Mouse (Mus musculus): ENCODE results near the gene Ddx23.

Ddx23 gene

GRCm38 (mm10) chr15:98632921-98633320, 29.8 kb downstream of the Ddx23 start:
- in situ Hi-C loops (cut with MseI, MboI): no loop called here

- in situ Hi-C loops (cut with MseI, MboI): no loop called here
These were observed 30.5 kb downstream of the Ddx23 start for GRCm38 (mm10) chr15:98632107-98632744.

- in situ Hi-C loops (cut with MseI, MboI): no loop called here
These were observed 31.2 kb downstream of the Ddx23 start for GRCm38 (mm10) chr15:98631493-98631892.

DNA sequence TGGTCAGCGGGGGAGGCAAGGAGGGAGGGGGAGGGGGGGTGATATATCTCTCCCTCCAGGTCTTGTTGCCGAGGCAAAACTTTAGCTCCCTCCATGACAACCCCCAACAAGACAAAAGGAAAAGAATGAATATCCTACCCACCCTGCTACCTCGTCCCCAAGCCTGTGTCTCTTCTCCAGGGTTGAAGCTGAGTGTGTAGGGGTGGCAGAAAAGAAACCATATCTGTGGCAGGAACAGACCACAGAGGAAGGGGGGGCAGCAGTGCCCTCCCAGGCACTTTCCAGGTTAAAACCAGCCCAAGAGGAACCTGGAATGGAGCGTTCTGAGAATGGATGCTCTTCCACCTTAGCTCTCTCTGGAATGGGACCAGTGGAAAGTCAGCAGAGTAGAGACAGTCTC, 32.2 kb downstream of the Ddx23 start, which contains the start of gene Cacnb3:
Gene Cacnb3, plus strand, starts transcription at position 301 of the 400 bp plus-strand sequence.
- in situ Hi-C loops (cut with MseI, MboI): no loop called here

DNA sequence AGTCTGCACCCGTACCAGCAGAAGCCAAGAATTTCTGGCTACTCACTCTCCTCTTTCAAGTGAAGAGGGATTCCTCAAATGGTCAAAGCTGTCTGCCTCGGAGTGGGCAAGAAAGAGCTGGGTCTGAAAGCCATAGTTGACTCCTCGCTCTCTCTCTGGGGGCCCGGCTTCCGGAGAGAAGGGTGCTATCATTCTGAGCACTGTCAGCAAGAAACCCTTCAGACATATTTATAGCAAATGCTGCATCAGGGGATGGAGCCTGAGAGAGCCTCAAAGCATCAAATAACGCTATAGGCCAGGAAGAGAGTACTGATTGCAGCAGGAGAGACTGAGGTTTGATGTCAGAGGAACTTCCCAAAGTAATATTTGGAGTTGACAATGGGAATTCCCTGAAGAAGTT, 33.2 kb downstream of the Ddx23 start:
- in situ Hi-C loops (cut with MseI, MboI): no loop called here

- in situ Hi-C loops (cut with MseI, MboI): no loop called here
These were observed 34.0 kb downstream of the Ddx23 start for GRCm38 (mm10) chr15:98628589-98629254.

DNA sequence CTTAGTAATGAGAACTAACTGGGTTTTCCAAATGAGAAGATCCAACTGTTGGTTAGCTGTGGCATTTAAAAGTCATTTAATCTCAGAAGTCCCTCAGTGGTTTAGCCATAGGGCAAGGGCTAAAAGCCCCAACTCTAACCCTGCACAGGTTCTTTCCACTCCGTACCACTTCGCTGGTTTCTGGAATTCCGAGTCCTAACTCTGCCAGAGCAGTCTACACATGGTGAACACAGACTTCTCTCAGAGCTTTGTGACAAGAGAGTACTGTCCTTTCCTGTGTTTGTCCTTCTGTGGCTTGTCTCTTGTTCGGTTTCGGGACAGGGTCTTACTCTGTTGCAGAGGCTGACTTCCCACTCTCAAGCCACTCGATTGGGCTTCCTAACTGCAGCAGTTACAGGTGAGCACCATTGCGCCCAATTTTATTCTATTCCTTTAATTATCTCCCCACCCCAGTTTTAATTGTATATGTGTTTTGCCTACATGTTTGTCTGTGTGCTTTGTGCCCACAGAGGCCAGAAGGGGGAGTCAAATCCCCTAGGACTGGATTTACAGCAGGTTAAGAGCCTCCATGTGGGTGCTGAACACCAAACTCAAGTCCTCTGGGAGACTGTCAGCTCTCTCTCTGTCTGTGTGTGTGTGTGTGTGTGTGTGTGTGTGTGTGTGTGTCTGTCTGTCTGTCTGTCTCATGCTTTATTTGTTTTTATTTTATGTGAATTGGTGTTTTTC, 36.0 kb downstream of the Ddx23 start:
- in situ Hi-C loops (cut with MseI, MboI): no loop called here

DNA sequence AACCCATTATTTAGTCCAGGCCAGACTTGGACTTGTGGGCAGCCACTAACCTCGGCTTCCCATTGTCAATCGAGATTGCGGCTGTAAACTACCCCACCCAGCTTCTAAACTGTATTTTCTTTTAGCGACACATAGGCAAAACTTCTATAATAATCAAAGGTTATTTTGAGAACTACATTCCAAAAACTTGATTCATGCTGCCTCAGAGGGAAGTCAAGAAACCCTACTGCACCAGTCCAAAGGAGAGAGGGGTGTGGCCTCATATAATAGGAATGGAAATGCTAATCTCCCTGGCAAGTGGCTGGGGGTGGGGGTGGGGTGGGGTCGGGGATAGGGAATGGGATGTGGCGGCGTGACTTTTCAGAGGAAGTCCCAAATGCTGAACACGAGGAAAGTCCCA, 36.6 kb downstream of the Ddx23 start:
- in situ Hi-C loops (cut with MseI, MboI): no loop called here

- in situ Hi-C loops (cut with MseI, MboI): no loop called here
These were observed 39.3 kb downstream of the Ddx23 start for GRCm38 (mm10) chr15:98623361-98623821.

GRCm38 (mm10) chr15:98622721-98623120, 40.0 kb downstream of the Ddx23 start:
- in situ Hi-C loops (cut with MseI, MboI): no loop called here

- in situ Hi-C loops (cut with MseI, MboI): no loop called here
These were observed 40.5 kb downstream of the Ddx23 start for GRCm38 (mm10) chr15:98622199-98622598.

GRCm38 (mm10) chr15:98617176-98617537, 45.5 kb downstream of the Ddx23 start:
- in situ Hi-C loops (cut with MseI, MboI): loop anchor here (5.0 kb wide), 2 partner anchors 35 to 40 kb away; no protein-coding TSS in a partner anchor

DNA sequence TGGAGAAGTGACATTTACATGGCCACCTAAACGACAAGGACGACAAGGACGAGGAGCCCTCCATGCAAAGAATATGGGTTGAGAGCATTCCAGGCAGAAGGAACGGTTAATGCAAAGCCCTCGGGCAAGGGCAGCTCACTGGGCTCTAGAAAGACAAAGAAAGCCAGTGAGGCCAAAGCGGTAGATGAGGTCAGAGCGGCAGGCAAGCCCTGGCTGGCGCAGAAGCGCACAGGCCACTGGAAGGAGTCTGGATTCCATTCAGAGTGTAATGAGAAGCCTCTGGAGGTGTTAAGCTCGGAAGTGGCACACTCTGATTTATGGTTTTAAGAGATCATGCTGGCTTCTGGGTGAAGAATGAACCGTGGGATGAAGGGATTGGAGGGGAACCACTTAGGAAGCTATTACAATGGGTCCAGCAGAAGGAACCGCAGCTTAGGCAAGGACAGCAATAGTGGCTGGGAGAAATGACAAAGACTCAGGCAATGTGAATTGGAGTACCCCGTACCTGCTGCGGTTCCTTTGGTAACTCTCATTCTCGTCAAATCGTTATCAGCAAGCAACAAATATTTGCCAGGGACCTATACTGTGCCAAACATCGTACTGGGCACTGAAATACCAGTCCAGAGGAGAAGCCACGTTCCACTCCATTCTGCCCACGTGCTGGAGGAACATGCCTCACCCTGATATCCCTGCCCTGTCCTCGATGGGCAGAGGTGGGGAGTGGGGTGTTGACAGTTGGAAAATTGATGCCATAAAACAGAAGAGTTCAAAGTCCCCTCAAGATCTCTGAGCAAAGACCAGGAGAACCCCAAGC, 46.1 kb downstream of the Ddx23 start:
- in situ Hi-C loops (cut with MseI, MboI): loop anchor here (5.0 kb wide), 2 partner anchors 34 to 39 kb away; no protein-coding TSS in a partner anchor

DNA sequence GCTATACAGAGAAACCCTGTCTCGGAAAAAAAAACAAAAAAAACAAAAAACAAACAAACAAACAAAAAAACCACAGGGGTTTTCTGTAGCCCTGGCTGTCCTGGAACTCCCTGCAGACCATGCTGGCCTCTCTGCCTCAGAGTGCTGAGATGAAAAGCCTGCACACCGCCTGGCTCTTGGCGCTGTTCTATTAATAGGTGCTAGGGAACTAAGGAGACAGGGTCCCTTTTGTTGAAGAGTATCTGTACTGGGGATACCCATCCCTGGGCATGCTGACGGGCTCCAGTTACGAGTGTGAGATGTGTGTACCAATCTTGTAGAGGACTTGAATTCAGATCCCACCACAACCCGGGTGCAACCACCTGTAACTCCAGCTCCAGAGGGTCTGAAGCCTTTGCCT, 46.9 kb downstream of the Ddx23 start:
- in situ Hi-C loops (cut with MseI, MboI): loop anchor here (5.0 kb wide), 2 partner anchors 33 to 38 kb away; no protein-coding TSS in a partner anchor

DNA sequence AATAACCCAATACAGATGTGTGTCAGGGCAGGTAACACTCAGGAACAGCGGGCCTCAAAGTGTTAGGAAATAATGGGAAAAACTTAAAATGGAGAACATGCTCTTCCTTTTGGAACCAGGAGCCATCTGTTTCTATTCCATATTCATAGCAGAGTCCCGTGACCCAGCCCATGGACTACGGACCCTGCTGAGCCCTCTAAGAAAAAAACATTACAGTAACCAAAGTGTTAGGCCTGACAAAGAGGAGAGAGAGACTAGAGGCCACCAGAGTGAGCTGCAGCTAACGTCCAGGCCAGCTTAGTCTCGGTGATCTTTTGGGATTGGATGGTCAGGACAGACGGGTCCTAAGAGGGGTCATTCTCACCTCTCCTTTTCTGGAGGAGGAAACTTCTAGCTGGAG, 47.7 kb downstream of the Ddx23 start:
- in situ Hi-C loops (cut with MseI, MboI): loop anchor here (5.0 kb wide), 2 partner anchors 33 to 38 kb away; no protein-coding TSS in a partner anchor

GRCm38 (mm10) chr15:98614551-98614950, 48.1 kb downstream of the Ddx23 start:
- in situ Hi-C loops (cut with MseI, MboI): no loop called here

- in situ Hi-C loops (cut with MseI, MboI): no loop called here
These were observed 50.5 kb downstream of the Ddx23 start for GRCm38 (mm10) chr15:98612229-98612628.

- in situ Hi-C loops (cut with MseI, MboI): no loop called here
These were observed 52.5 kb downstream of the Ddx23 start for GRCm38 (mm10) chr15:98610131-98610633.

DNA sequence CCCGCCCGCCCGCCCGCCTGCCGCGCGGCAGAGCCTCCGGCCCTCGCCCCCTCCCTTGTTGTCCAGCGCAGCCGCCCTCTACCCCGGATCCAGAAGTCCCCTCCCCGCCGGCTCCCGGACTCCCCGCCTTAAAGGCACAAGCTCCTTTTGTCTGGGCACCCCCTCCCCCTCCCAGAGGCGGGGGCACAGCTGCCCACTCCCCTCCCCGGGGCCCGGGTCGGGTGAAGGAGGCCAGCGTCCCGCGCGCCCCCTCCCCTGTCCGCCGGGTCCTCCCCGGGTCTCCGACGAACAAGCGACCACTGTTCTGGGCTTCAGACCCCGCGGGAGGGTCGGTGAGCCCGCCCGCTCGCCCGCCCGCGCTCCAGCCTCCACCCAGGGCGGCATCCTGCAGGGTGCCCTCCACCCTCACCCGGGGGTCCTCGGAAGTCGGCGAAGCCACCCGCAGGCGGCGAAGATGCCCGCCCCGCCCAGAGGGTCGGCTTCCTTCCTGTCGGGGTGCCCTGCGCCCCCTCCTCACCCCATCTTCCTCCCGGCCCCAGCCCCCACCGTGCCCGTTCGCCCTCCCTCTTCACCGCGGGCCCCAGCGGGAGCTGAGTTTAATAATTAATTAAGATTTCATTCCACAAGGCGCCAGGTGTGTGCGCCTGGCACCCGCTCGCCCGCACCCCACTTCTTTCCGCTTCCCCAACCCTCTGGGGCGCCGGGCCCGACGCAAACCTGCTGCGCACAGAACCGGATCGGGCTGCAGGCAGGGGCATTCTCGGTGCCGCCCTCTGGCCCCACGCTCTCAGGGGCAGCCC, 53.2 kb downstream of the Ddx23 start, which contains the start of gene Adcy6:
Gene Adcy6, minus strand, starts transcription at position 746 of the 800 bp plus-strand sequence.
- in situ Hi-C loops (cut with MseI, MboI): no loop called here

DNA sequence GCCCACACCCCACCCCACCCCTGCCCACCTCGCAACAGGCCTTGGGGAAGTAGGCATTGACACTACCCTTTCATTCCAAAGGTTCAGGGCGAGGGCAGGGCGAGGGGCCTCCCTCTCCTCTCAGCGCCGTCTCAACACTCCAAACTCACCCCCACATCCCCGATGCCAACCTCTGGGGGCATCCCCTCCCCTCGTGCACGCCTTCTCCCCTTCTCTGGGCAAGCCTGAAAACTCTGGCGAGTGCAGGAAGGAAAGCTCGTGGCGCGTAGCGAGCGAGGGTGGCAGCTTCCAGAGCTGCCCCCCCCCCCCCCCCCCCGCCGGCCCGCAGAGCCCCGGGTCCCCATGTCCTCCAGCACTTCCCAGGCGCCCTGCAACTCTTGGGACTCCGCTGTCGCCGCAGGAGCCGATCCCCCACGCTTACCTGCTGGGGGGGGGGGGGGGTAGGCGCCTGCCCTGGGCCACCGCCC, 53.9 kb downstream of the Ddx23 start:
- in situ Hi-C loops (cut with MseI, MboI): no loop called here
